ENCODE assay signal across 24 mouse cellular contexts in genomic region chr15:79994566-79994965, GRCm38 (mm10). TPM values are rescaled to one million over a fixed set of nuclear protein-coding genes. Genes with fewer than 3 reads are reported as not detected.
A peak's percentile ranks its signal among the peaks of the same experiment; 100 is the strongest.
DNase-seq lines count a peak whose midpoint lies in the region; ATAC-seq and TF ChIP-seq lines count a peak whose summit lies in the region.
"Had no signal": no experiment of that assay in that cellular context is flagged by ENCODE, and none has a peak within 500 bp of the region (broad histone marks: within the 10 kb centered on the region; RNA-seq: fewer than 3 reads in every experiment).

No protein-coding gene starts in this region.

- H3K36me3 ChIP-seq in embryonic facial prominence, embryonic 14.5 days (ENCODE audit: control insufficient read depth, insufficient read depth, low read length): no peaks in the 10 kb centered on the region
- no peaks in the 10 kb centered on the region; the same call in 1 of the 2 replicates for H3K36me3 ChIP-seq in embryonic facial prominence, embryonic 10.5 days (replicated peaks)
- H3K36me3 ChIP-seq in limb, embryonic 13.5 days: no peaks in the 10 kb centered on the region
- H3K36me3 ChIP-seq in limb, embryonic 10.5 days: no peaks in the 10 kb centered on the region
- H3K36me3 ChIP-seq in C2C12 (ENCODE audit: control insufficient read depth, insufficient read depth): peaks cover 36% of the 10 kb centered on the region
- H3K36me3 ChIP-seq in limb, embryonic 14.5 days (ENCODE audit: control insufficient read depth, insufficient read depth, low read length): no peaks in the 10 kb centered on the region
- H3K36me3 ChIP-seq: embryonic facial prominence, embryonic 12.5 days; forebrain, embryonic 15.5 days; G1E had no signal

- H3K4me2 ChIP-seq in embryonic facial prominence, embryonic 14.5 days (ENCODE audit: low read depth, low read length): no peak overlapping the region
- H3K4me2 ChIP-seq in limb, embryonic 13.5 days (replicated peaks): no peak overlapping the region
- no peak overlapping the region for H3K4me2 ChIP-seq in limb, embryonic 14.5 days (replicated peaks; ENCODE audit: low read depth, low read length, severe bottlenecking)
- H3K4me2 ChIP-seq: embryonic facial prominence, embryonic 12.5 days; forebrain, embryonic 13.5 days; forebrain, embryonic 15.5 days had no signal

- no peak overlapping the region for H3K27ac ChIP-seq in embryonic facial prominence, embryonic 14.5 days (replicated peaks; ENCODE audit: low read depth, low read length)
- no peak overlapping the region for H3K27ac ChIP-seq in embryonic facial prominence, embryonic 10.5 days (replicated peaks)
- no peak overlapping the region for H3K27ac ChIP-seq in limb, embryonic 13.5 days
- H3K27ac ChIP-seq in limb, embryonic 10.5 days: no peak overlapping the region
- H3K27ac ChIP-seq in limb, embryonic 14.5 days (replicated peaks; ENCODE audit: low read depth, low read length): no peak overlapping the region
- H3K27ac ChIP-seq: embryonic facial prominence, embryonic 12.5 days; forebrain, embryonic 13.5 days; forebrain, embryonic 15.5 days had no signal

- no peaks in the 10 kb centered on the region for H3K79me2 ChIP-seq in C2C12 (ENCODE audit: control insufficient read depth, insufficient read depth)

- TF ChIP-seq CTCF in C2C12 (IDR thresholded peaks at IDR 0.05; ENCODE audit: control insufficient read depth, insufficient read depth, insufficient read length): no peak

- WGBS in embryonic facial prominence, embryonic 14.5 days: 74% methylated on average over 4 of the region's 4 CpGs
- WGBS in embryonic facial prominence, embryonic 10.5 days: 83% methylated on average over 4 of the region's 4 CpGs
- WGBS in limb, embryonic 13.5 days: 68% methylated on average over 4 of the region's 4 CpGs
- WGBS in limb, embryonic 10.5 days: 78% methylated on average over 4 of the region's 4 CpGs
- WGBS in limb, embryonic 14.5 days: 65% methylated on average over 4 of the region's 4 CpGs

- H3K4me1 ChIP-seq in embryonic facial prominence, embryonic 14.5 days (ENCODE audit: control insufficient read depth, insufficient read depth, low read length): no peaks in the 10 kb centered on the region
- no peaks in the 10 kb centered on the region for H3K4me1 ChIP-seq in embryonic facial prominence, embryonic 10.5 days
- no peaks in the 10 kb centered on the region for H3K4me1 ChIP-seq in limb, embryonic 13.5 days
- H3K4me1 ChIP-seq in limb, embryonic 10.5 days: no peaks in the 10 kb centered on the region
- H3K4me1 ChIP-seq in limb, embryonic 14.5 days (ENCODE audit: control insufficient read depth, insufficient read depth, low read length): no peaks in the 10 kb centered on the region
- H3K4me1 ChIP-seq: embryonic facial prominence, embryonic 12.5 days; forebrain, embryonic 13.5 days had no signal

- H3K4me3 ChIP-seq in embryonic facial prominence, embryonic 14.5 days (ENCODE audit: low read depth, low read length): no peak overlapping the region
- H3K4me3 ChIP-seq in embryonic facial prominence, embryonic 10.5 days: no peak overlapping the region
- no peak overlapping the region for H3K4me3 ChIP-seq in limb, embryonic 13.5 days
- no peak overlapping the region for H3K4me3 ChIP-seq in limb, embryonic 10.5 days
- no peak overlapping the region for H3K4me3 ChIP-seq in C2C12 (ENCODE audit: insufficient read depth, poor library complexity, severe bottlenecking)
- no peak overlapping the region for H3K4me3 ChIP-seq in limb, embryonic 14.5 days (replicated peaks; ENCODE audit: low read length)
- H3K4me3 ChIP-seq: embryonic facial prominence, embryonic 12.5 days; forebrain, embryonic 13.5 days; forebrain, embryonic 15.5 days had no signal

- H3K9me3 ChIP-seq in embryonic facial prominence, embryonic 14.5 days (ENCODE audit: control insufficient read depth, low read length): no peaks in the 10 kb centered on the region
- H3K9me3 ChIP-seq in embryonic facial prominence, embryonic 10.5 days: no peaks in the 10 kb centered on the region
- H3K9me3 ChIP-seq in limb, embryonic 13.5 days: no peaks in the 10 kb centered on the region
- H3K9me3 ChIP-seq in limb, embryonic 10.5 days (replicated peaks): no peaks in the 10 kb centered on the region
- H3K9me3 ChIP-seq in limb, embryonic 14.5 days (ENCODE audit: control insufficient read depth, low read length): no peaks in the 10 kb centered on the region
- H3K9me3 ChIP-seq: embryonic facial prominence, embryonic 12.5 days; forebrain, embryonic 13.5 days; forebrain, embryonic 15.5 days; G1E had no signal

- no peak overlapping the region for H3K9ac ChIP-seq in embryonic facial prominence, embryonic 14.5 days (ENCODE audit: low read depth, low read length)
- no peak overlapping the region for H3K9ac ChIP-seq in limb, embryonic 13.5 days
- H3K9ac ChIP-seq in limb, embryonic 14.5 days (ENCODE audit: low read depth, low read length, severe bottlenecking): no peak overlapping the region
- H3K9ac ChIP-seq: embryonic facial prominence, embryonic 12.5 days; forebrain, embryonic 13.5 days; forebrain, embryonic 15.5 days; forebrain, postnatal 0 days had no signal

- no peak for TF ChIP-seq POLR2A in limb, embryonic 14.5 days (IDR thresholded peaks at IDR 0.05; ENCODE audit: borderline replicate concordance, extremely low read depth, insufficient read depth, insufficient read length)

- no peaks in the 10 kb centered on the region for H3K27me3 ChIP-seq in embryonic facial prominence, embryonic 14.5 days (replicated peaks; ENCODE audit: control insufficient read depth, insufficient read depth, low read length)
- H3K27me3 ChIP-seq in embryonic facial prominence, embryonic 10.5 days (replicated peaks; ENCODE audit: low read depth, poor library complexity, severe bottlenecking): no peaks in the 10 kb centered on the region
- no peaks in the 10 kb centered on the region for H3K27me3 ChIP-seq in limb, embryonic 13.5 days
- no peaks in the 10 kb centered on the region for H3K27me3 ChIP-seq in limb, embryonic 10.5 days (ENCODE audit: low read depth, poor library complexity, severe bottlenecking)
- H3K27me3 ChIP-seq in C2C12 (ENCODE audit: control insufficient read depth, insufficient read depth, insufficient read length): no peaks in the 10 kb centered on the region
- no peaks in the 10 kb centered on the region for H3K27me3 ChIP-seq in limb, embryonic 14.5 days (ENCODE audit: control insufficient read depth, insufficient read depth, low read length)
- H3K27me3 ChIP-seq: embryonic facial prominence, embryonic 12.5 days; forebrain, embryonic 13.5 days; forebrain, embryonic 15.5 days; Patski had no signal

- no peak; the same call in 1 of the 2 replicates for ATAC-seq in embryonic facial prominence, embryonic 14.5 days (ENCODE audit: low read depth)
- ATAC-seq in limb, embryonic 13.5 days (ENCODE audit: low FRiP score, low read depth): 0 out of 2 replicates have a peak, but pooled peaks have one; percentile 8
- peak; percentile 65; the same call in 1 of the 2 replicates for ATAC-seq in limb, embryonic 14.5 days (ENCODE audit: low FRiP score, low read depth)
- ATAC-seq: activated CD4-positive, CD25-positive, alpha-beta regulatory T cell, adult 4 months; CD4-positive, CD25-positive, alpha-beta regulatory T cell, adult 4 months; forebrain, embryonic 13.5 days; forebrain, embryonic 15.5 days; forebrain, postnatal 0 days; Patski had no signal

- DNase-seq in embryonic facial prominence, embryonic 14.5 days (ENCODE audit: low spot score): peak; percentile 53
- DNase-seq in embryonic facial prominence, embryonic 10.5 days (ENCODE audit: low spot score): no peak
- no peak for DNase-seq in limb, embryonic 10.5 days (ENCODE audit: low spot score)
- peak; percentile 40 for DNase-seq in limb, embryonic 14.5 days (ENCODE audit: low spot score)
- DNase-seq in embryo, embryonic 9.5 days (ENCODE audit: extremely low spot score): no peak
- DNase-seq in B cell, adult 2 months: no peak
- DNase-seq: adrenal gland, adult 8-10 months; adrenal gland, postnatal 14 days; adrenal gland, postnatal 36 days; cerebellum, adult 11-12 months; cerebellum, adult 2 months; cerebellum, adult 9-10 months; cerebellum, postnatal 10 days; cerebellum, postnatal 25 days; forebrain, postnatal 0 days had no signal

- no peaks in the 10 kb centered on the region for H3K79me3 ChIP-seq in C2C12 (ENCODE audit: low read depth)

- no peak overlapping the region for H3ac ChIP-seq in C2C12 (ENCODE audit: control insufficient read depth, insufficient read length, low read depth)

TF ChIP-seq in C2C12, 6 proteins besides CTCF, POLR2A, EP300 and RAD21:
- no peak for TF ChIP-seq USF1 (IDR thresholded peaks at IDR 0.05; ENCODE audit: low read depth)
- TF ChIP-seq MYOD1 (IDR thresholded peaks at IDR 0.05; ENCODE audit: control insufficient read depth, insufficient read length, low read depth): peak; percentile 57

RNA-seq across cellular contexts. Expression of gene Pdgfb, which starts 20.2 kb away (rescaled TPM):
- 6.1 and 6.7 TPM in 2 replicates for polyA plus RNA-seq in embryonic facial prominence, embryonic 14.5 days (2014; fragmentation: Nextera tagmentation; extraction: Ambion mirVana)
- polyA plus RNA-seq in embryonic facial prominence, embryonic 10.5 days (2016; fragmentation: Nextera tagmentation; extraction: Ambion mirVana): 1.4 and 1.6 TPM in 2 replicates
- polyA plus RNA-seq in limb, embryonic 13.5 days (2015; fragmentation: Nextera tagmentation; extraction: Ambion mirVana): 3.0 and 3.2 TPM in 2 replicates
- polyA plus RNA-seq in limb, embryonic 10.5 days (2016; fragmentation: Nextera tagmentation; extraction: Ambion mirVana): 1.5 and 2.0 TPM in 2 replicates
- 27.2 TPM for polyA plus RNA-seq in C2C12 (2012; fragmentation: generic; extraction: Trizol)
- 15.4 and 19.9 TPM in 2 replicates for polyA plus RNA-seq in limb, embryonic 14.5 days (2012; rRNA removed)
- polyA plus RNA-seq in limb, embryonic 14.5 days (2014; fragmentation: Nextera tagmentation; extraction: Ambion mirVana): 4.2 and 5.0 TPM in 2 replicates
- polyA plus RNA-seq: G1E had no signal

RNA-seq across cellular contexts. Expression of gene Cbx7, which starts 23.6 kb away (rescaled TPM):
- polyA plus RNA-seq in embryonic facial prominence, embryonic 14.5 days (2014; fragmentation: Nextera tagmentation; extraction: Ambion mirVana): 1.5 and 1.8 TPM in 2 replicates
- 2.1 and 2.4 TPM in 2 replicates for polyA plus RNA-seq in embryonic facial prominence, embryonic 10.5 days (2016; fragmentation: Nextera tagmentation; extraction: Ambion mirVana)
- polyA plus RNA-seq in limb, embryonic 13.5 days (2015; fragmentation: Nextera tagmentation; extraction: Ambion mirVana): 1.8 and 2.2 TPM in 2 replicates
- 1.1 and 1.3 TPM in 2 replicates for polyA plus RNA-seq in limb, embryonic 10.5 days (2016; fragmentation: Nextera tagmentation; extraction: Ambion mirVana)
- 5.9 TPM for polyA plus RNA-seq in C2C12 (2012; fragmentation: generic; extraction: Trizol)
- 8.5 and 9.3 TPM in 2 replicates for polyA plus RNA-seq in limb, embryonic 14.5 days (2012; rRNA removed)
- 2.1 and 2.9 TPM in 2 replicates for polyA plus RNA-seq in limb, embryonic 14.5 days (2014; fragmentation: Nextera tagmentation; extraction: Ambion mirVana)

Comparison
In these comparisons a context has a peak if more than half of its experiments do, and no peak if none do; other contexts are left out.
1. DNase-seq: peak in embryonic facial prominence, embryonic 14.5 days (single experiment) and limb, embryonic 14.5 days (single experiment); none in embryonic facial prominence, embryonic 10.5 days (single experiment), limb, embryonic 10.5 days (single experiment), embryo, embryonic 9.5 days (single experiment) and B cell, adult 2 months (0 of 2).